In the genomic region with DNA sequence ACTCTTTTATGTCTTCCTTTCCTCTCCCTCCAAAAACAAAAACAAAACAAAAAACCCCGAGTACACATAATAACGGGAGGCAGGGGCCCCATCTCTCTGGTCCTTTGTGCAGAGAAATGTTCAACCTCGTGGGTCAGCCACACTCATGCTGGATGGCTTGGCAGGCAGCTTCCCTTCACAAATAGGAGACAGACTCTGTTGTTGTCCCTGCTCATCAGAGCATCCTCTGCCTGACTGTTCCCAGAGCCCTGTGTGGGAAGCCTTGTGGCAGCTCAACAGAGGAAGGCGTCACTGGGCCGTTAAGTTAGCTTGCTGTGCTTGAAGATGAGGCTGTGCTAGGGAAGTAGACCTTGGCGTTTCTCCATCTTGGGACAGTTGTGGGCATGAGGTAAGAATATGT, we compare ENCODE assay signal across 10 mouse cellular contexts. TPM values are rescaled to one million over a fixed set of nuclear protein-coding genes. Genes with fewer than 3 reads are reported as not detected.
DNase-seq lines count a peak whose midpoint lies in the region; ATAC-seq and TF ChIP-seq lines count a peak whose summit lies in the region.
"Had no signal": no experiment of that assay in that cellular context is flagged by ENCODE, and none has a peak within 500 bp of the region (broad histone marks: within the 10 kb centered on the region; RNA-seq: fewer than 3 reads in every experiment).

No protein-coding gene starts in this region.

- TF ChIP-seq CTCF in heart, postnatal 0 days (IDR thresholded peaks at IDR 0.05; ENCODE audit: low read depth), result no peak

- WGBS in kidney, embryonic 14.5 days, result 32% methylated on average over 6 of the region's 6 CpGs
- 45% methylated on average over 6 of the region's 6 CpGs for WGBS in heart, postnatal 0 days
- WGBS in liver, embryonic 16.5 days (ENCODE audit: insufficient replicate concordance), result 42% methylated on average over 6 of the region's 6 CpGs

- peaks cover 4% of the 10 kb centered on the region; the same call in 1 of the 2 replicates for H3K9me3 ChIP-seq in kidney, embryonic 14.5 days (ENCODE audit: control insufficient read depth, low read length)
- no peaks in the 10 kb centered on the region for H3K9me3 ChIP-seq in heart, postnatal 0 days (replicated peaks; ENCODE audit: control insufficient read depth, low read length)
- no peaks in the 10 kb centered on the region for H3K9me3 ChIP-seq in liver, embryonic 16.5 days (replicated peaks; ENCODE audit: control insufficient read depth, low read length)

- no peak for TF ChIP-seq EP300 in heart, postnatal 0 days (IDR thresholded peaks at IDR 0.05; ENCODE audit: low read depth)

- ATAC-seq in kidney, embryonic 14.5 days (ENCODE audit: low FRiP score, low TSS enrichment), result peak; percentile 63; the same call in 1 of the 2 replicates
- ATAC-seq in heart, postnatal 0 days (ENCODE audit: insufficient read depth, low read depth), result 0 out of 2 replicates have a peak, but pooled peaks have one; percentile 13
- peak; percentile 20; the same call in 1 of the 2 replicates for ATAC-seq in liver, embryonic 16.5 days (ENCODE audit: low read depth)

- no peaks in the 10 kb centered on the region for H3K36me3 ChIP-seq in kidney, embryonic 14.5 days (ENCODE audit: control insufficient read depth, insufficient read depth, low read length)
- H3K36me3 ChIP-seq in heart, postnatal 0 days (replicated peaks; ENCODE audit: control insufficient read depth, insufficient read depth, low read length), result no peaks in the 10 kb centered on the region
- H3K36me3 ChIP-seq in liver, embryonic 16.5 days (ENCODE audit: control insufficient read depth, insufficient read depth), result no peaks in the 10 kb centered on the region
- H3K36me3 ChIP-seq: G1E had no signal

- H3K27me3 ChIP-seq in kidney, embryonic 14.5 days (ENCODE audit: control insufficient read depth, insufficient read depth, low read length), result no peaks in the 10 kb centered on the region
- no peaks in the 10 kb centered on the region for H3K27me3 ChIP-seq in heart, postnatal 0 days (ENCODE audit: control insufficient read depth, insufficient read depth, low read length)
- H3K27me3 ChIP-seq in liver, embryonic 16.5 days (ENCODE audit: control insufficient read depth, insufficient read depth, low read depth, low read length), result no peaks in the 10 kb centered on the region

- no peak for DNase-seq in kidney, adult 8-10 months
- peak; percentile 18 to 21 for DNase-seq in cerebellum, postnatal 14 days
- DNase-seq in heart, postnatal 0 days (ENCODE audit: low spot score), result no peak
- DNase-seq in thymus, postnatal 0 days (ENCODE audit: low spot score), result no peak
- no peak for DNase-seq in gastrocnemius, postnatal 36 days
- DNase-seq in right cerebral cortex, adult 18-20 months, result no peak

- peaks cover 11% of the 10 kb centered on the region; the same call in 1 of the 2 replicates for H3K4me1 ChIP-seq in kidney, embryonic 14.5 days (ENCODE audit: control insufficient read depth, insufficient read depth, low read length)
- H3K4me1 ChIP-seq in heart, postnatal 0 days (ENCODE audit: control insufficient read depth, insufficient read depth), result peaks cover 21% of the 10 kb centered on the region
- H3K4me1 ChIP-seq in liver, embryonic 16.5 days (ENCODE audit: control insufficient read depth, low read depth, low read length), result peaks cover 1% of the 10 kb centered on the region

- H3K9ac ChIP-seq in kidney, embryonic 14.5 days (ENCODE audit: low read depth, low read length), result no peak overlapping the region
- H3K9ac ChIP-seq in heart, postnatal 0 days (replicated peaks; ENCODE audit: low read depth, low read length), result no peak overlapping the region
- H3K9ac ChIP-seq in liver, embryonic 16.5 days (ENCODE audit: low read depth, low read length), result no peak overlapping the region

- intact Hi-C loops in gastrocnemius, postnatal 36 days (cut with DNase I), result no loop called here

- no peak overlapping the region for H3K4me2 ChIP-seq in kidney, embryonic 14.5 days (replicated peaks; ENCODE audit: low read depth, low read length)
- 0 out of 2 replicates have a peak overlapping the region, but pooled peaks have one; percentile 30 for H3K4me2 ChIP-seq in heart, postnatal 0 days (ENCODE audit: low read depth, low read length)
- no peak overlapping the region for H3K4me2 ChIP-seq in liver, embryonic 16.5 days (ENCODE audit: low read depth, low read length)

- H3K27ac ChIP-seq in kidney, embryonic 14.5 days (ENCODE audit: low read depth, low read length), result peak overlapping the region; percentile 71; the same call in 1 of the 2 replicates
- peak overlapping the region; percentile 70 for H3K27ac ChIP-seq in heart, postnatal 0 days (ENCODE audit: low read depth)
- peak overlapping the region; percentile 39; the same call in 1 of the 2 replicates for H3K27ac ChIP-seq in liver, embryonic 16.5 days (ENCODE audit: low read length)

- H3K4me3 ChIP-seq in kidney, embryonic 14.5 days (ENCODE audit: low read length), result no peak overlapping the region
- H3K4me3 ChIP-seq in heart, postnatal 0 days (ENCODE audit: low read depth, low read length), result no peak overlapping the region
- H3K4me3 ChIP-seq in liver, embryonic 16.5 days (ENCODE audit: low read depth, low read length), result no peak overlapping the region
- H3K4me3 ChIP-seq: myocyte had no signal

RNA-seq across cellular contexts. Expression of gene Ddah1, which starts 58.8 kb away (rescaled TPM):
- polyA plus RNA-seq in kidney, embryonic 14.5 days (2014; fragmentation: Nextera tagmentation; extraction: Ambion mirVana), result 63.2 and 65.5 TPM in 2 replicates
- 12.3 and 12.4 TPM in 2 replicates for total RNA-seq in heart, postnatal 0 days (2014; rRNA removed; ENCODE audit: low replicate concordance)
- polyA plus RNA-seq in heart, postnatal 0 days (2015; fragmentation: Nextera tagmentation; extraction: Ambion mirVana), result 8.1 and 9.4 TPM in 2 replicates
- polyA plus RNA-seq in liver, embryonic 16.5 days (2015; fragmentation: Nextera tagmentation; extraction: Ambion mirVana), result 37.9 and 44.7 TPM in 2 replicates
- 2.9 and 3.2 TPM in 2 replicates for polyA plus RNA-seq in thymus, postnatal 0 days (2015; fragmentation: Nextera tagmentation; extraction: Ambion mirVana)
- 1 to 10 TPM; 2.7 to 4.0 TPM for total RNA-seq in gastrocnemius, postnatal 36 days (2021)
- polyA plus RNA-seq: G1E had no signal

Comparison
In these comparisons a context has a peak if more than half of its experiments do, and no peak if none do; other contexts are left out.
1. ATAC-seq: peak in every context shown above with its lines; median percentile 63 in kidney, embryonic 14.5 days; 20 in liver, embryonic 16.5 days; 13 in heart, postnatal 0 days.
2. DNase-seq: peak in cerebellum, postnatal 14 days (2 of 2); none in kidney, adult 8-10 months (0 of 2), heart, postnatal 0 days (single experiment), thymus, postnatal 0 days (single experiment), gastrocnemius, postnatal 36 days (0 of 2) and right cerebral cortex, adult 18-20 months (single experiment).
3. Peak in every context shown above with its lines, with median percentiles within 50 percentile points of each other: H3K27ac ChIP-seq.